Mouse (Mus musculus) C2C12 (cell line): ENCODE measurements around the gene Nfkbiz. TPM values are rescaled to one million over a fixed set of nuclear protein-coding genes. Genes with fewer than 3 reads are reported as not detected.

Source experiments
- H3K27me3 ChIP-seq: one replicate; pipeline ENCODE4 v1.6.1; 2011; ENCODE audit not compliant: control insufficient read depth, insufficient read depth, insufficient read length
- H3K36me3 ChIP-seq: one replicate; pipeline ENCODE4 v1.6.1; 2011; ENCODE audit not compliant: control insufficient read depth, insufficient read depth
- H3K4me3 ChIP-seq: one replicate; pipeline ENCODE4 v1.5.1; 2011; ENCODE audit warnings: mild to moderate bottlenecking, control low read depth; ENCODE audit not compliant: poor library complexity, insufficient read depth, severe bottlenecking
- H3K79me2 ChIP-seq: one replicate; pipeline ENCODE4 v1.6.1; 2011; ENCODE audit not compliant: control insufficient read depth, insufficient read depth
- H3K79me3 ChIP-seq: one replicate; pipeline ENCODE4 v1.6.1; 2011; ENCODE audit warnings: low read depth, control low read depth
- H3ac ChIP-seq: one replicate; pipeline ENCODE3; 2011; ENCODE audit warnings: low read depth; ENCODE audit not compliant: control insufficient read depth, insufficient read length
- CEBPB ChIP-seq: IDR thresholded peaks from one replicate; pipeline ENCODE4 v1.6.1; 2011; ENCODE audit warnings: low read depth, mild to moderate bottlenecking, control low read depth, moderate library complexity
- CTCF ChIP-seq: IDR thresholded peaks from one replicate; pipeline ENCODE4 v1.5.1; 2011; ENCODE audit not compliant: control insufficient read depth, insufficient read depth, insufficient read length
- FOSL1 ChIP-seq: IDR thresholded peaks from one replicate; pipeline ENCODE4 v1.8.0; 2011; ENCODE audit warnings: mild to moderate bottlenecking, low read length; ENCODE audit not compliant: poor library complexity, insufficient read depth, severe bottlenecking
- MAX ChIP-seq: IDR thresholded peaks from one replicate; pipeline ENCODE4 v1.6.1; 2011; ENCODE audit warnings: mild to moderate bottlenecking, control low read depth
- MYOD1 ChIP-seq: IDR thresholded peaks from one replicate; pipeline ENCODE4 v1.6.1; 2011; ENCODE audit warnings: low read depth; ENCODE audit not compliant: control insufficient read depth, insufficient read length
- MYOG ChIP-seq: IDR thresholded peaks from one replicate; pipeline ENCODE4 v1.6.1; 2011; ENCODE audit not compliant: control insufficient read depth, insufficient read length; ENCODE audit errors: extremely low read depth
- USF1 ChIP-seq: IDR thresholded peaks from one replicate; pipeline ENCODE4 v1.6.1; 2011; ENCODE audit warnings: low read depth, mild to moderate bottlenecking, control low read depth, moderate library complexity
- polyA plus RNA-seq: library from polyadenylated mRNA; unstranded; fragments of >200 nt; fragmentation: generic; extraction: Trizol; gene quantifications from one replicate; pipeline ENCODE4 v1.2.1, GENCODE M21; 2012; ENCODE audit warnings: missing spikeins

Gene Nfkbiz
- polyA plus RNA-seq, 1 experiment: 3.4 TPM

DNA sequence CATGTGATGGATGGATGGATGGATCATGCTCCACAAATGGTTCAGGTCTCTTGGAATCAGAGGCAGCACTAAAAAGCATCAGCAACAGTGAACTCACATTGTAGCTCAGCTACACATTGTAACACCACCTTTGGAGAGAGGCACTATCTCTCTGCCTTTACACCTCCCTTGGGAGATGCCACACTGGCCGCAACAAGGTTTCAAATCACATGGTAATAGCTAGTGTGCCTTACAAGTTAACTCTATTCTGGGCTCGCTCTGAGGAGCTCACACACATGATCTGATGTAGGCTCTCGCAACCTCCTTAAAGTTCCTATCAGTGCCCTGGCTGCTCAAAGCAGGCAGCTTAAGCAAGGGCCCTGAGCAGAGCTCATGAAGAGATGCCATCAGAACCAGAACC lies 11.8 kb upstream of the Nfkbiz start:
- Histone ChIP-seq H3K27me3 (no peaks in the 10 kb centered on the region), H3K36me3 (peaks cover 6% of the 10 kb centered on the region), H3K79me3 (no peaks in the 10 kb centered on the region), H3K4me3 (no peak overlapping the region), H3ac (no peak overlapping the region), H3K79me2 (no peaks in the 10 kb centered on the region)
- TF ChIP-seq FOSL1: no peak
- TF ChIP-seq CTCF: no peak
- TF ChIP-seq CEBPB: no peak
- no peak for TF ChIP-seq MYOG
- no peak for TF ChIP-seq MAX
- no peak for TF ChIP-seq USF1
- no peak for TF ChIP-seq MYOD1

- TF ChIP-seq FOSL1 (no peak), MYOG (no peak), CTCF (no peak), CEBPB (no peak), MAX (no peak), USF1 (no peak), MYOD1 (no peak)
- Histone ChIP-seq H3K79me3 (no peaks in the 10 kb centered on the region), H3K4me3 (no peak overlapping the region), H3K27me3 (no peaks in the 10 kb centered on the region), H3K79me2 (no peaks in the 10 kb centered on the region), H3ac (no peak overlapping the region), H3K36me3 (peaks cover 15% of the 10 kb centered on the region)
Measured at GRCm38 (mm10) chr16:55847679-55848078, 9.0 kb upstream of the Nfkbiz start.

DNA sequence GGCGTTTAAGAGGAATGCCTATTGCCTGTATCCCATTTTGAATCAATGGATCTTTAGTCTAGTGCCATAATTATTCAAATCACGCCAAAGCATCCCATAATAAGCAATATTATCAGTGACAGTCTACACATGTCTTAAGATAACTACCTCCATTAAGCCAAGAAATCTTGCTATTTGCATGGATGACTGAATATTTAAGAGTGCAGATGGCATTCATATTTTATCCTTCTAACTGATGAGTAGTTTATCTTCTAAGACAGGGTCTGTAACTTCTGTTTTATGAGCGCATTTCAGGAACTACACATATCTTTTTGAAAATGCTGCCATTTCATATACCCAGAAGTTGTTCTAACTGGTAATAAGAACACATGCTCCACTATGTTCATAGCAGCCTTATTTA lies 6.1 kb upstream of the Nfkbiz start:
- Histone ChIP-seq H3ac (no peak overlapping the region), H3K4me3 (no peak overlapping the region), H3K27me3 (no peaks in the 10 kb centered on the region), H3K79me3 (no peaks in the 10 kb centered on the region), H3K79me2 (no peaks in the 10 kb centered on the region), H3K36me3 (peaks cover 15% of the 10 kb centered on the region)
- TF ChIP-seq MYOD1 (no peak), CEBPB (no peak), USF1 (no peak), FOSL1 (no peak), MAX (no peak), MYOG (no peak), CTCF (no peak)

GRCm38 (mm10) chr16:55843919-55844318 lies 5.2 kb upstream of the Nfkbiz start:
- Histone ChIP-seq H3K79me2 (no peaks in the 10 kb centered on the region), H3K36me3 (peaks cover 11% of the 10 kb centered on the region), H3K79me3 (no peaks in the 10 kb centered on the region), H3K4me3 (no peak overlapping the region), H3ac (no peak overlapping the region), H3K27me3 (no peaks in the 10 kb centered on the region)
- TF ChIP-seq MAX: no peak
- no peak for TF ChIP-seq FOSL1
- TF ChIP-seq USF1: no peak
- TF ChIP-seq CTCF: no peak
- no peak for TF ChIP-seq MYOD1
- no peak for TF ChIP-seq MYOG
- TF ChIP-seq CEBPB: no peak

DNA sequence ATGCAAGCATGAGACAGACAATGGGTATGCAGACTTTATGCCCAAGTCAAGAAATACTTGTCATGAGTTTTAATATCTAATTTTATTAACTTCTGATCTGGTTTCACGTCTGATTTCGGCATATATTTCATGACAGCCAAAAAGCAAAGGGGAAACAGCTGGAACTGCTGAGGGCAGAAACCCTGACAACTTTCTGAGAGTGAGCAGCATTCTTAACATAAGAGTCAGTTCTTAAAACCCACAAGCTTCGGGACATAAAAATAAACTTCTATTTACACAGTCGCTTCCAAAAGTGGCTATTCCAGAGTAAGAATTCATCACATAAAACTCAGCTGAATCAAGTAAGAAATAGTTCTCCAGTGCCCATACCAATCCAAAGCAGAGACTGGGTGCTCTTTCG lies 4.4 kb upstream of the Nfkbiz start:
- Histone ChIP-seq H3K79me2 (peaks cover 4% of the 10 kb centered on the region), H3K79me3 (peaks cover 2% of the 10 kb centered on the region), H3K36me3 (peaks cover 9% of the 10 kb centered on the region), H3K4me3 (no peak overlapping the region), H3ac (no peak overlapping the region), H3K27me3 (no peaks in the 10 kb centered on the region)
- peak; percentile 62 for TF ChIP-seq MYOD1
- TF ChIP-seq USF1: no peak
- no peak for TF ChIP-seq CTCF

- Histone ChIP-seq H3K79me2 (peaks cover 20% of the 10 kb centered on the region), H3ac (no peak overlapping the region), H3K4me3 (no peak overlapping the region), H3K79me3 (peaks cover 16% of the 10 kb centered on the region), H3K27me3 (no peaks in the 10 kb centered on the region), H3K36me3 (peaks cover 9% of the 10 kb centered on the region)
- no peak for TF ChIP-seq MYOD1
- TF ChIP-seq MYOG: no peak
- no peak for TF ChIP-seq CEBPB
- TF ChIP-seq FOSL1: no peak
- TF ChIP-seq MAX: no peak
- TF ChIP-seq USF1: no peak
- no peak for TF ChIP-seq CTCF
Measured at GRCm38 (mm10) chr16:55841506-55841905, 2.8 kb upstream of the Nfkbiz start.
